Mouse (Mus musculus): Measurements from ENCODE around the gene Bag6.

DNA sequence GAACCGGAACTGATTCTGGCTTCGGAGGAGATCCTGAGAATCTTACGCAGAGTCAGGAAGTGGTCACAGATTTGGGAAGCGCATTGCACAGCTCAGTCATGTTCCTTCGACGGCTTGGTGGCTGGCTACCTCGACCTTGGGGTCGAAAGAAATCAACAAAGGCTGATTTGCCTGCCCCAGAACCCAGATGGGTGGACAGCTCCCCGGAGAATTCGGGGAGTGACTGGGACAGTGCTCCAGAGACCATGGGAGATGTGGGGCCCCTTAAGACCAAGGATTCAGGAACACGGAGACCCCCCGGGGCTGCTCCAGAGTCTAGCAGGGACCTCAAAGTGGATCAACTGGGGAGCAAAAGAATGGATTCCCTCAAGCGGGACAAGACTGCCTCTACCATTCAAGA is 8.0 kb upstream of the Bag6 start:
- TF ChIP-seq POLR2A (IDR thresholded peaks at IDR 0.05; ENCODE audit: borderline replicate concordance, extremely low read depth, insufficient read depth, insufficient read length, poor library complexity, severe bottlenecking): no peak
- TF ChIP-seq CTCF (IDR thresholded peaks at IDR 0.05; ENCODE audit: borderline replicate concordance, extremely low read depth, insufficient read depth, insufficient read length): no peak
